Mouse (Mus musculus): ENCODE results near the gene Rnf20. TPM values are rescaled to one million over a fixed set of nuclear protein-coding genes. Genes with fewer than 3 reads are reported as not detected.
"Not testable (repeated sequence)": the region's sequence is repeated elsewhere in the genome, so short reads cannot be mapped to it uniquely, and the experiment has no call there.

Gene Rnf20
- 10 to 100 TPM; 65.1 to 66.2 TPM for total RNA-seq (2021)
- long read RNA-seq, experiment 1, full-length matches to known transcripts = 22 of 32 reads
- long read RNA-seq, experiment 1, partial matches to known transcripts = 6 of 32 reads
- long read RNA-seq, experiment 1, other reads (novel, unspliced or antisense) = 4 of 32 reads
- long read RNA-seq, experiment 2, full-length matches to known transcripts = 9 of 13 reads
- long read RNA-seq, experiment 2, partial matches to known transcripts = 1 of 13 reads
- long read RNA-seq, experiment 2, other reads (novel, unspliced or antisense) = 3 of 13 reads

GRCm38 (mm10) chr4:49631319-49632138 is at the start of gene Rnf20:
Gene Rnf20, plus strand, starts transcription at chr4:49632006.
- DNase-seq (ENCODE audit: low spot score in 2 of 2) = peak; percentile 96

- no peak for DNase-seq (ENCODE audit: low spot score in 2 of 2)
Measured at GRCm38 (mm10) chr4:49583965-49584831, 47.6 kb upstream of the Rnf20 start.

GRCm38 (mm10) chr4:49585524-49586101 is 46.2 kb upstream of the Rnf20 start:
- no peak for DNase-seq (ENCODE audit: low spot score in 2 of 2)

- DNase-seq (ENCODE audit: low spot score in 2 of 2) = no peak
Measured at GRCm38 (mm10) chr4:49586811-49587210, 45.0 kb upstream of the Rnf20 start.

- no peak for DNase-seq (ENCODE audit: low spot score in 2 of 2)
Measured at GRCm38 (mm10) chr4:49590152-49590551, 41.7 kb upstream of the Rnf20 start.

GRCm38 (mm10) chr4:49596846-49597182 is 35.0 kb upstream of the Rnf20 start:
- peak; percentile 31 to 43 for DNase-seq (ENCODE audit: low spot score in 2 of 2)

GRCm38 (mm10) chr4:49597183-49598100 is 34.4 kb upstream of the Rnf20 start, which contains the start of gene Tmem246:
Gene Tmem246, minus strand, starts transcription at chr4:49597876.
- peak; percentile 64 to 73 for DNase-seq (ENCODE audit: low spot score in 2 of 2)

GRCm38 (mm10) chr4:49603161-49603560 is 28.6 kb upstream of the Rnf20 start:
- no peak for DNase-seq (ENCODE audit: low spot score in 2 of 2)

GRCm38 (mm10) chr4:49604016-49604546 is 27.7 kb upstream of the Rnf20 start:
- DNase-seq (ENCODE audit: low spot score in 2 of 2) = no peak

- no peak for DNase-seq (ENCODE audit: low spot score in 2 of 2)
Measured at GRCm38 (mm10) chr4:49604616-49605015, 27.2 kb upstream of the Rnf20 start.

GRCm38 (mm10) chr4:49605459-49605858 is 26.3 kb upstream of the Rnf20 start:
- no peak for DNase-seq (ENCODE audit: low spot score in 2 of 2)

GRCm38 (mm10) chr4:49616924-49617323 is 14.9 kb upstream of the Rnf20 start:
- DNase-seq (ENCODE audit: low spot score in 2 of 2) = no peak

GRCm38 (mm10) chr4:49619861-49620260 is 11.9 kb upstream of the Rnf20 start:
- not testable (repeated sequence) for DNase-seq (ENCODE audit: low spot score in 2 of 2)

GRCm38 (mm10) chr4:49622272-49622671 is 9.5 kb upstream of the Rnf20 start:
- DNase-seq (ENCODE audit: low spot score in 2 of 2) = no peak

- no peak for DNase-seq (ENCODE audit: low spot score in 2 of 2)
Measured at GRCm38 (mm10) chr4:49623916-49624315, 7.9 kb upstream of the Rnf20 start.

GRCm38 (mm10) chr4:49624969-49625368 is 6.8 kb upstream of the Rnf20 start:
- DNase-seq (ENCODE audit: low spot score in 2 of 2) = not testable (repeated sequence)

- peak; percentile 78 to 82 for DNase-seq (ENCODE audit: low spot score in 2 of 2)
Measured at GRCm38 (mm10) chr4:49626973-49627372, 4.8 kb upstream of the Rnf20 start.

- no peak for DNase-seq (ENCODE audit: low spot score in 2 of 2)
Measured at GRCm38 (mm10) chr4:49628941-49629340, 2.9 kb upstream of the Rnf20 start.

GRCm38 (mm10) chr4:49632139-49632481 is 304 bp downstream of the Rnf20 start:
- DNase-seq (ENCODE audit: low spot score in 2 of 2) = no peak

GRCm38 (mm10) chr4:49637821-49638220 is 6.0 kb downstream of the Rnf20 start:
- no peak for DNase-seq (ENCODE audit: low spot score in 2 of 2)
